Mouse (Mus musculus) CH12.LX (cell line): ENCODE measurements at regions not wholly inside any gene's neighbourhood (a gene's known extent, or its start where the extent isn't known, plus 50 kb on each side); places are given as distances from the start of the nearest gene placed in this dataset.

Experiments
- CTCF ChIP-seq, 2 experiments: IDR thresholded peaks in 1 of 2; conservative IDR thresholded peaks in 1 of 2; 2 replicates each; pipeline ENCODE4 v1.5.1; 2011 to 2012; ENCODE audit warnings: low read depth in 2 of 2, low read length in 2 of 2, improper control_type of control experiment in 1 of 2, inconsistent platforms in 1 of 2, mild to moderate bottlenecking in 1 of 2, moderate library complexity in 1 of 2
- EP300 ChIP-seq: IDR thresholded peaks from 2 replicates; pipeline ENCODE4 v1.6.1; 2011; ENCODE audit warnings: low read length, improper control_type of control experiment
- PAX5 ChIP-seq: IDR thresholded peaks from 2 replicates; pipeline ENCODE4 v1.6.1; 2012; ENCODE audit warnings: low read length, inconsistent platforms, mixed read lengths
- POLR2A ChIP-seq: IDR thresholded peaks from 2 replicates; pipeline ENCODE4 v1.6.1; 2011; ENCODE audit warnings: low read depth, mild to moderate bottlenecking, improper control_type of control experiment, low read length
- RCOR1 ChIP-seq: conservative IDR thresholded peaks from 2 replicates; pipeline ENCODE4 v1.6.1; 2012; ENCODE audit warnings: low read depth, mild to moderate bottlenecking, inconsistent platforms, low read length, improper control_type of control experiment
- USF1 ChIP-seq: IDR thresholded peaks from 2 replicates; pipeline ENCODE4 v1.6.1; 2014; ENCODE audit warnings: low read depth, mild to moderate bottlenecking, inconsistent platforms, low read length, improper control_type of control experiment

DNA sequence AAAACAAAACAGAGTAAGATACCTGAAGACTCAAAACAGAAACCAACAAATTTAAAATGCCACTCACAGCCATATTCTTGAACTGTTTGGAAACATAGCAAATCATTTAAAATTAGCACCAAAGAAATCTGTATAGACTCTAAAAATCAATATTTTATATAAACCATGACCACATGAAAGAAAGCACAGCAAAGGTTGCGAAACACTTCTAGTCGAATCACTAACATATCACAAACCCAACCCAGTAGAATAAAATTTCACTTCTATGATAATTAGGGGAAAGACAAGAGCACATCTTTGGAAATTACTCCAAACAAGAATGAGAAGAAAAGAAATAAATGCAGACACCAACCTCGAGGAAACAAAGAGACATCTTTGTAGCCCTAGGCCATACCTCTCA lies 630.0 kb upstream of the Sox9 start:
- no peak for TF ChIP-seq POLR2A
- no peak for TF ChIP-seq CTCF (conservative IDR thresholded peaks at IDR 0.05 in 1 of 2, IDR thresholded peaks at IDR 0.05 in 1 of 2; ENCODE audit: low read depth in 2 of 2, low read length in 2 of 2)
- TF ChIP-seq USF1: no peak
- TF ChIP-seq RCOR1: no peak
- no peak for TF ChIP-seq PAX5
- TF ChIP-seq EP300: no peak
